Mouse (Mus musculus) ES-Bruce4 (cell line): ENCODE data around the gene Ipo4. TPM values are rescaled to one million over a fixed set of nuclear protein-coding genes. Genes with fewer than 3 reads are reported as not detected.

ENCODE experiments used
- H3K27ac ChIP-seq: 2 replicates; pipeline ENCODE4 v1.5.1; 2012; ENCODE audit warnings: low read length, inconsistent platforms; ENCODE audit not compliant: insufficient read depth
- H3K27me3 ChIP-seq: 2 replicates; pipeline ENCODE4 v1.6.1; 2012; ENCODE audit warnings: mild to moderate bottlenecking, low read length, inconsistent platforms; ENCODE audit not compliant: control insufficient read depth, poor library complexity, insufficient read depth, severe bottlenecking
- H3K36me3 ChIP-seq: 2 replicates; pipeline ENCODE4 v1.6.1; 2012; ENCODE audit warnings: inconsistent platforms, mild to moderate bottlenecking, low read length, moderate library complexity; ENCODE audit not compliant: control insufficient read depth, poor library complexity, insufficient read depth, severe bottlenecking
- H3K4me1 ChIP-seq: one replicate; pipeline ENCODE4 v1.8.1; 2011; ENCODE audit warnings: low read length; ENCODE audit not compliant: control insufficient read depth, insufficient read depth
- H3K4me3 ChIP-seq: 2 replicates; pipeline ENCODE4 v1.5.1; 2011; ENCODE audit warnings: low read depth, mild to moderate bottlenecking, low read length
- H3K9ac ChIP-seq: 2 replicates; pipeline ENCODE4 v1.6.1; 2012; ENCODE audit warnings: low read depth, mild to moderate bottlenecking, inconsistent platforms; ENCODE audit not compliant: poor library complexity, severe bottlenecking
- H3K9me3 ChIP-seq: replicated peaks from 2 replicates; pipeline ENCODE4 v1.6.1; 2012; ENCODE audit warnings: mild to moderate bottlenecking, low read length, inconsistent platforms; ENCODE audit not compliant: control insufficient read depth, poor library complexity, insufficient read depth, severe bottlenecking
- CTCF ChIP-seq: IDR thresholded peaks from one replicate; pipeline ENCODE4 v1.8.1; 2011; ENCODE audit warnings: low read depth, low read length
- EP300 ChIP-seq: IDR thresholded peaks from 2 replicates; pipeline ENCODE4 v1.6.1; 2011; ENCODE audit warnings: low read depth, low read length; ENCODE audit not compliant: insufficient read depth
- POLR2A ChIP-seq: IDR thresholded peaks from one replicate; pipeline ENCODE4 v1.8.1; 2011; ENCODE audit warnings: low read length; ENCODE audit not compliant: insufficient read depth
- polyA plus RNA-seq: library from polyadenylated mRNA; stranded (reverse); fragments of >200 nt; gene quantifications from 2 replicates; pipeline ENCODE4 v1.2.4, GENCODE M21; 2011; ENCODE audit warnings: low read depth; ENCODE audit not compliant: missing spikeins, insufficient read depth, insufficient read length

Gene Ipo4
- 69.4 and 88.5 TPM in 2 replicates for polyA plus RNA-seq

GRCm38 (mm10) chr14:55635523-55636007 is at the start of gene Ipo4:
Gene Ipo4, minus strand, starts transcription at chr14:55635957.
- peak within 1 kb of the TSS; percentile 70 for H3K9ac ChIP-seq
- peaks cover 17% of the 10 kb centered on the region for H3K36me3 ChIP-seq
- no peak within 1 kb of the TSS for H3K27ac ChIP-seq
- no peaks in the 10 kb centered on the region for H3K27me3 ChIP-seq
- H3K9me3 ChIP-seq: no peaks in the 10 kb centered on the region
- H3K4me1 ChIP-seq: peaks cover 4% of the 10 kb centered on the region
- peak within 1 kb of the TSS; percentile 64 for H3K4me3 ChIP-seq
- no peak for TF ChIP-seq EP300
- TF ChIP-seq POLR2A: no peak
- no peak for TF ChIP-seq CTCF

GRCm38 (mm10) chr14:55682118-55682493 is 46.3 kb upstream of the Ipo4 start:
- no peaks in the 10 kb centered on the region for H3K27me3 ChIP-seq
- no peaks in the 10 kb centered on the region for H3K9me3 ChIP-seq
- H3K27ac ChIP-seq: no peak overlapping the region
- TF ChIP-seq CTCF (no peak), POLR2A (no peak), EP300 (no peak)
- no peaks in the 10 kb centered on the region for H3K4me1 ChIP-seq
- peak overlapping the region; percentile 54 for H3K9ac ChIP-seq
- peaks cover 31% of the 10 kb centered on the region for H3K36me3 ChIP-seq
- H3K4me3 ChIP-seq: peak overlapping the region; percentile 81

- TF ChIP-seq EP300 (0 out of 2 replicates have a peak, but pooled peaks have one; percentile 39), POLR2A (peak; percentile 55), CTCF (peak; percentile 70)
- Histone ChIP-seq H3K4me3 (peak within 1 kb of the TSS; percentile 81), H3K27ac (peak within 1 kb of the TSS; percentile 58), H3K27me3 (no peaks in the 10 kb centered on the region), H3K9ac (peak within 1 kb of the TSS; percentile 81), H3K4me1 (no peaks in the 10 kb centered on the region), H3K36me3 (peaks cover 38% of the 10 kb centered on the region), H3K9me3 (no peaks in the 10 kb centered on the region)
Measured at GRCm38 (mm10) chr14:55681160-55682117, 45.7 kb upstream of the Ipo4 start, which contains the start of gene Tinf2. Gene Tinf2, minus strand, starts transcription at chr14:55681820.

- H3K36me3 ChIP-seq: peaks cover 46% of the 10 kb centered on the region
- no peak overlapping the region for H3K27ac ChIP-seq
- H3K27me3 ChIP-seq: no peaks in the 10 kb centered on the region
- no peak overlapping the region for H3K9ac ChIP-seq
- no peaks in the 10 kb centered on the region for H3K9me3 ChIP-seq
- H3K4me3 ChIP-seq: no peak overlapping the region
- TF ChIP-seq CTCF (no peak), POLR2A (no peak), EP300 (no peak)
- H3K4me1 ChIP-seq: no peaks in the 10 kb centered on the region
Measured at GRCm38 (mm10) chr14:55677615-55678014, 41.9 kb upstream of the Ipo4 start.

GRCm38 (mm10) chr14:55672741-55673060 is 36.9 kb upstream of the Ipo4 start:
- Histone ChIP-seq H3K36me3 (peaks cover 37% of the 10 kb centered on the region), H3K4me1 (no peaks in the 10 kb centered on the region), H3K27me3 (no peaks in the 10 kb centered on the region), H3K27ac (peak overlapping the region; percentile 74), H3K9me3 (no peaks in the 10 kb centered on the region), H3K9ac (peak overlapping the region; percentile 68), H3K4me3 (peak overlapping the region; percentile 58; the same call in 1 of the 2 replicates)
- no peak for TF ChIP-seq POLR2A
- no peak for TF ChIP-seq CTCF
- no peak for TF ChIP-seq EP300
